Mouse (Mus musculus): ENCODE data around the gene Prss46. TPM values are rescaled to one million over a fixed set of nuclear protein-coding genes. Genes with fewer than 3 reads are reported as not detected.

Prss46 gene
- total RNA-seq, 2 experiments from 2014 or later, result not detected

- ATAC-seq (replicated peaks; ENCODE audit: low FRiP score, poor library complexity, severe bottlenecking), result no peak
These were observed 46.9 kb downstream of the Prss46 start for GRCm38 (mm10) chr9:110891077-110891828.

- no peak for ATAC-seq (replicated peaks; ENCODE audit: low FRiP score, poor library complexity, severe bottlenecking)
These were observed 48.2 kb downstream of the Prss46 start for GRCm38 (mm10) chr9:110892552-110892951.

GRCm38 (mm10) chr9:110893429-110893828 is 49.1 kb downstream of the Prss46 start:
- ATAC-seq (replicated peaks; ENCODE audit: low FRiP score, poor library complexity, severe bottlenecking), result no peak

- ATAC-seq (replicated peaks; ENCODE audit: low FRiP score, poor library complexity, severe bottlenecking), result no peak
These were observed 51.2 kb downstream of the Prss46 start for GRCm38 (mm10) chr9:110895507-110895906.

- ATAC-seq (replicated peaks; ENCODE audit: low FRiP score, poor library complexity, severe bottlenecking), result no peak
These were observed 51.7 kb downstream of the Prss46 start for GRCm38 (mm10) chr9:110895994-110896393.

- no peak for ATAC-seq (replicated peaks; ENCODE audit: low FRiP score, poor library complexity, severe bottlenecking)
These were observed 52.3 kb downstream of the Prss46 start for GRCm38 (mm10) chr9:110896595-110896994.

GRCm38 (mm10) chr9:110899451-110900008 is 55.2 kb downstream of the Prss46 start:
- no peak for ATAC-seq (replicated peaks; ENCODE audit: low FRiP score, poor library complexity, severe bottlenecking)

GRCm38 (mm10) chr9:110901204-110901603 is 56.9 kb downstream of the Prss46 start:
- ATAC-seq (replicated peaks; ENCODE audit: low FRiP score, poor library complexity, severe bottlenecking), result no peak

GRCm38 (mm10) chr9:110902271-110902670 is 58.0 kb downstream of the Prss46 start:
- ATAC-seq (replicated peaks; ENCODE audit: low FRiP score, poor library complexity, severe bottlenecking), result no peak

Other genes with a start within 250 kb of the Prss46 start
- gene Nradd, start 220.1 kb upstream of the Prss46 start, total RNA-seq (2015; ENCODE audit: low replicate concordance), result 2.2 TPM in 1 of 2 replicates, not detected in the other
- 1.3 TPM in 1 of 2 replicates, not detected in the other for gene Nradd, start 220.1 kb upstream of the Prss46 start, total RNA-seq (2017; ENCODE audit: low replicate concordance)
- 9.4 and 16.3 TPM in 2 replicates for gene Nbeal2, start 190.3 kb upstream of the Prss46 start, total RNA-seq (2015; ENCODE audit: low replicate concordance)
- gene Nbeal2, start 190.3 kb upstream of the Prss46 start, total RNA-seq (2017; ENCODE audit: low replicate concordance), result 1.4 and 10.1 TPM in 2 replicates
- gene Ccdc12, start 188.0 kb upstream of the Prss46 start, total RNA-seq (2015; ENCODE audit: low replicate concordance), result 59.8 and 67.1 TPM in 2 replicates
- gene Ccdc12, start 188.0 kb upstream of the Prss46 start, total RNA-seq (2017; ENCODE audit: low replicate concordance), result 32.8 and 34.5 TPM in 2 replicates
- gene Myl3, start 102.6 kb upstream of the Prss46 start, total RNA-seq (2015; ENCODE audit: low replicate concordance), result not detected in 2 replicates
- not detected in 2 replicates for gene Myl3, start 102.6 kb upstream of the Prss46 start, total RNA-seq (2017; ENCODE audit: low replicate concordance)
- gene Pth1r, start 97.4 kb upstream of the Prss46 start, total RNA-seq (2015; ENCODE audit: low replicate concordance), result 1.3 TPM in 1 of 2 replicates, not detected in the other
- 0.77 TPM in 1 of 2 replicates, not detected in the other for gene Pth1r, start 97.4 kb upstream of the Prss46 start, total RNA-seq (2017; ENCODE audit: low replicate concordance)
- gene Prss42, start 46.3 kb upstream of the Prss46 start, total RNA-seq (2015; ENCODE audit: low replicate concordance), result not detected in 2 replicates
- gene Prss42, start 46.3 kb upstream of the Prss46 start, total RNA-seq (2017; ENCODE audit: low replicate concordance), result not detected in 2 replicates
- gene Prss44, start 30.5 kb upstream of the Prss46 start, total RNA-seq (2015; ENCODE audit: low replicate concordance), result not detected in 2 replicates
- not detected in 2 replicates for gene Prss44, start 30.5 kb upstream of the Prss46 start, total RNA-seq (2017; ENCODE audit: low replicate concordance)
- not detected in 2 replicates for gene Prss43, start 17.8 kb upstream of the Prss46 start, total RNA-seq (2015; ENCODE audit: low replicate concordance)
- not detected in 2 replicates for gene Prss43, start 17.8 kb upstream of the Prss46 start, total RNA-seq (2017; ENCODE audit: low replicate concordance)
- gene Prss45, start 9.9 kb upstream of the Prss46 start, total RNA-seq (2015; ENCODE audit: low replicate concordance), result not detected in 2 replicates
- gene Prss45, start 9.9 kb upstream of the Prss46 start, total RNA-seq (2017; ENCODE audit: low replicate concordance), result not detected in 2 replicates
- not detected in 2 replicates for gene Prss50, start 13.5 kb downstream of the Prss46 start, total RNA-seq (2015; ENCODE audit: low replicate concordance)
- not detected in 2 replicates for gene Prss50, start 13.5 kb downstream of the Prss46 start, total RNA-seq (2017; ENCODE audit: low replicate concordance)
- gene Als2cl, start 35.4 kb downstream of the Prss46 start, total RNA-seq (2015; ENCODE audit: low replicate concordance), result 0.36 TPM in 1 of 2 replicates, not detected in the other
- gene Als2cl, start 35.4 kb downstream of the Prss46 start, total RNA-seq (2017; ENCODE audit: low replicate concordance), result 0.26 TPM in 1 of 2 replicates, not detected in the other
- gene Tmie, start 35.6 kb downstream of the Prss46 start, total RNA-seq (2015; ENCODE audit: low replicate concordance), result not detected in 2 replicates
- not detected in 2 replicates for gene Tmie, start 35.6 kb downstream of the Prss46 start, total RNA-seq (2017; ENCODE audit: low replicate concordance)
- not detected in 2 replicates for gene Fam240a, start 72.4 kb downstream of the Prss46 start, total RNA-seq (2015; ENCODE audit: low replicate concordance)
- not detected in 2 replicates for gene Fam240a, start 72.4 kb downstream of the Prss46 start, total RNA-seq (2017; ENCODE audit: low replicate concordance)
- not detected in 2 replicates for gene Tdgf1, start 101.7 kb downstream of the Prss46 start, total RNA-seq (2015; ENCODE audit: low replicate concordance)
- not detected in 2 replicates for gene Tdgf1, start 101.7 kb downstream of the Prss46 start, total RNA-seq (2017; ENCODE audit: low replicate concordance)
- 0.72 TPM in 1 of 2 replicates, not detected in the other for gene Lrrc2, start 107.0 kb downstream of the Prss46 start, total RNA-seq (2015; ENCODE audit: low replicate concordance)
- not detected in 2 replicates for gene Lrrc2, start 107.0 kb downstream of the Prss46 start, total RNA-seq (2017; ENCODE audit: low replicate concordance)
- gene Rtp3, start 146.1 kb downstream of the Prss46 start, total RNA-seq (2015; ENCODE audit: low replicate concordance), result not detected in 2 replicates
- gene Rtp3, start 146.1 kb downstream of the Prss46 start, total RNA-seq (2017; ENCODE audit: low replicate concordance), result not detected in 2 replicates
- gene Ltf, start 174.8 kb downstream of the Prss46 start, total RNA-seq (2015; ENCODE audit: low replicate concordance), result 420 and 461 TPM in 2 replicates
- 308 and 520 TPM in 2 replicates for gene Ltf, start 174.8 kb downstream of the Prss46 start, total RNA-seq (2017; ENCODE audit: low replicate concordance)
- gene Ccrl2, start 213.0 kb downstream of the Prss46 start, total RNA-seq (2015; ENCODE audit: low replicate concordance), result 11.5 and 13.8 TPM in 2 replicates
- 25.2 and 26.2 TPM in 2 replicates for gene Ccrl2, start 213.0 kb downstream of the Prss46 start, total RNA-seq (2017; ENCODE audit: low replicate concordance)